Mouse (Mus musculus): ENCODE measurements around the gene Gli2.

The Gli2 gene

DNA sequence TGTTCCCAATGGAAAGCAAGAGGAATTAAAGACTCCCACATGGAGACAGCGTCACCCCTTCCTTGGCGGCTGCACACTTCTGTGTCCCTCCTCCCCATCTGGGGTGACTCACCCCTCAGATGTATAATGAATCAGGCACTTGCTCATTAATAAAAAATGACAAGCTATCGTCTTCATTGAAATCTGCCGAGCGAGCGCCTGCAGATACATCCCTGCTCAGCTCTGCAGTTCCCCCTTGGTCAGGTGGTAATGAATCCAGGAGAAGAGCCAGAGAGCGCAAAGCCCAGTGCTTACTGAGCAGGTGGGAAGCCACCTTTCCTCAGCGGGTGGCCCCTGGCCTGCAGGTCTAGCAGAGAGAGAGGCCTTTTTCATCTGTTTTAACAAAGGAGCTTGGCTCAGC is 112.1 kb downstream of the Gli2 start:
- DNase-seq (ENCODE audit: low spot score): no peak

DNA sequence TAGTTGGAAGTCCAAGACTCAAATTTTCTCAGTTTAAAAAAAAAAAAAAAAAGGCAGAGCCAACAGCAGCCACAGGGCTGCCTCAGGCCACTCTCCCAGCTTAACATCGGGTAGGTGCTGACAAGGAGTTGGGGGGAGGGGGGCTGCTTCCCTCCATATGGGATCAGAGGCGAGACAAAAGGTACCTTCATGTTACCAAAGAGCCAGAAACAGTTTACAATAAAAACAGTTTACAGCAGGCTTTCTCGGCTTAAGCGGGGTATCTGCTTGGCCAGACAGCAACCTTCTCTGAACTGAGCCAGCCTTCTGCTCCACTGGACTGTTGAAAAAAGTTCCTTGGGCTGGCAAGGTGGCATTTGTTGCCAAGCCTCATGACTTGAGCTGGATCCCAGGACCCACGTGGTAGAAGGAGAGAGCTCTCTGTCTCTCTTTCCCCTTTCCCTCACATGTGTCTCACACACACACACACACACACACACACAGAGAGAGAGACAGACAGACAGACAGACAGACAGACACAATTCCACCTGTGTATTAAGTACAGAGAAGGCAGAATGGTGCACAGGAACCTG is 113.1 kb downstream of the Gli2 start:
- no peak for DNase-seq (ENCODE audit: low spot score)

DNA sequence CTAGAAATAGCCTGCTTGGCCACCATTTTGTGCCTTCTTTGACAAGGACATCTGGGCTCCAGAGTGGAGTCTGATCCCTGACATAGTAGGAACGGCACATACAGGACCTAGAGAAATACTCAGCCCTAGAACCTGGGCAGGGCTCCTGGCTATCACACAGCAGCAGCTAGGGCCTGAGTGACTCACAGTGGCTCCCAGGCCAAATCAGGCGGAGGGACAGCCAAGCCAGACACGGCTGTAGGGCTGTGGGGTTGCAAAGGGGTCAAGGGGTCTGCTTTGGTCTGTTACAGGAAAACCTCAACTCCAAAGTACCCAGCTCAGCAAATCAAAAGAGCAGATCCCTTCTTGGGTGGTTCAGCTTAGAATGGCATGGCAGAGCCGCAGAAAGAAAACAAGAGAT is 115.2 kb downstream of the Gli2 start:
- DNase-seq (ENCODE audit: low spot score): no peak

DNA sequence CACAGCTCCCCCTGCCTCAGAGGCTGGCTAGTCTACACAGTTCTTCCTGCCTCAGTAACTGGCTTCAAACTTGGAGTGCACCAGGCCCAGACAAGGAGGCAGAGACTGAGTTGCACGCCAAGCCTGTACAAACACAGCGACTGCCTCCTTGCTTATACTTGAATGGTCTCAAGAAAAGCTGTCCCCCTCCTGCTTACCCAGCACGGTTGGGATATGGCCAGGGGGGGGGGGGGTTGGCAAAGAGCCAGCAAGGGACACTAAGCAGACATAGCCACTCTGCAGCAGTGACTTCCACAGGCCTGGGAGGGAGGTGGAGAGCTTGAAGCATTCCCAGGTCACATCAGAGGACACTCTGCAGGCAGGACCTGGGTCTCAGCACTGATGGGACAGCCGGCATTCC is 117.3 kb downstream of the Gli2 start:
- no peak for DNase-seq (ENCODE audit: low spot score)

DNA sequence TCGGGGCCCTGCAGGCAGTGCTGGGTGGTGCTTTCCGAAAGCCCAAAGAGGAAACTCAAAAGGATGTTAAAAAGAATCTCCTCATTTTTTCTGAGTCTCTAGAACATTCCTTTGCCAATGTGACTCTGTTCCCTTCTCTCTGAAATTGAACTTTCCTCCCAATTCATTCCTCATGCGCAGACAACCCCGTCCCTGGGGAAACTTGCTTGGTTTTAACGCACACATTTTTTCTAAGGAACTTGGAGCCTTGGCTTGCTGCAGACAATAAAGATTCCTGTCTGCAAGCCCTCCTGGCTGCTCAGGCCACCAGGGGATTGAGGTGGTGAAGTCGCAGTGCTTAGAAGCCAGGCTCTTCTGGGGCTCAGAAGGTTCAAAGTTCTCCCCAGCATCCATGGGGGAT is 117.9 kb downstream of the Gli2 start:
- DNase-seq (ENCODE audit: low spot score): no peak

DNA sequence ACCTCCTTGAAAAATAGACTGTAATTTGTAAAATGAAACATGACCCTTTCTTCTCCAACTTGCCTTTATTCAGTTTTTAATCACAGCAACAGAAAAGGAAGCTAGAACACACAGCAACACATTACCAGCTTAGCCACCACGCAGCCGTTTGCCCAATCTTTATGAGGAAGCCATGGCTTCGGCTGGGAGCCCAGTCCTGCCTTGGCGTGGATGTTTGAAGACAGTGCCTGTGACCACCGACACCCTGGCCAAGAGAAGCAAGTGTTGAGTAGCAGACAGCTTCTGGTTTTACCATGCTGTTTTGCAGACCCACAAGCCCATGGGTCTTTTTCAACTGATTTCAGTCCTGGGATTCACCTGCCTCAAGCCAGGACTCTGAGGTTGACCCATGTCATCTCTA is 121.3 kb downstream of the Gli2 start:
- no peak for DNase-seq (ENCODE audit: low spot score)

DNA sequence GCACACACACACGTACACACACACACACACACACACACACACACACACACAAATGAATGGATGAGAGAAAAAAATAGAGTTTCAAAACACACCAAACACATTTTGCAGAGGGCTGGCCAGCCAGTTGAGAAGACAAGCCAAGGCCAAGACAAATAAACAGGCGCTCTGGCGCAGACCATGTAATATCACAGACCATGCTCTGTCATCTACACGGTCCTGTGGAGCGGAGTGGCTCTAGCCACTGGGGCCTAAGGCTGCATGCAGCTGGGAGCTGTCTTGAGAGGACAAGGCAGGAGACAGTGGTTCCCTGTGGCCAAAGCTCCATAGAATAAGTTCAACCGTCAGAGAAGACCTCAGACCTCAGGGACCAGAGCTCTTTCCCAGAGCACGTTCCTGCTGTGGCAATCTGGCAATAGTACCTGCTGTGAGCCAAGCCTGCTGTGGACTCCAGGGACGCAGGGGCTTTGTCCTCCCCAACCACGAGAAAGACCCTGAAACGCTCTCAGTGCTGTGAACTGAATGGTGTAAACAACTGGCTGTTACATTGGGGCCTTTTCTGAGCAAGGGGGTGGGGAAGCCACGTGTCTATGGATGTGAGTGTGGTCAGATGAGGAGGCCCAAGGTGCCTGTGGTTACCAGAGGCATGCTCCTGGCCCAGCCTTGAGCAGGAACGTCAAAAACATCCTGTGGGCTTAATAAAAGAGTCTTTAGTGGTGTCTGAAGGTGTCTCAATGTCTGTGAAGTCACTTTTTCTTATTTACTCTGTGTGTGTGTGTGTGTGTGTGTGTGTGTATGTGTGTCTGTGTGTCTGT is 125.7 kb downstream of the Gli2 start:
- DNase-seq (ENCODE audit: low spot score): no peak

DNA sequence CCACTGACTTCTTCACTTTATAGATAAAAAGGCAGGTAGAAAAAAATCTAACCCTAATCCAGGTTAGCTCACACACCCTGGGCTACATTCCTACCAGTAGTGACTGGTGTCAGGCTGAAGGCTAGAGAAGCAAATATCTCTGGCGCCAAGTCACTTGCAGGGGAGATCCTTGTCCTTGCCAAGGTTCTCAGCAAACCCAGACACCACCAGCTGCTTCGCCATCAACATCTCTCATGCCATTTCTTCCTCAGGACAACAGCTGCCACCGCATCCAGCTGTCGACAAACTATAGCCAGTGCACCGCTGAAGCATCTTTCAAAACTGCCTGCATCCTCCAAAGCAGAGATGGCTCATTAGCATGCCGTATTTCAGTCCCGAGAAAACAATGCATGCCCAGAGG is 126.9 kb downstream of the Gli2 start:
- no peak for DNase-seq (ENCODE audit: low spot score)

DNA sequence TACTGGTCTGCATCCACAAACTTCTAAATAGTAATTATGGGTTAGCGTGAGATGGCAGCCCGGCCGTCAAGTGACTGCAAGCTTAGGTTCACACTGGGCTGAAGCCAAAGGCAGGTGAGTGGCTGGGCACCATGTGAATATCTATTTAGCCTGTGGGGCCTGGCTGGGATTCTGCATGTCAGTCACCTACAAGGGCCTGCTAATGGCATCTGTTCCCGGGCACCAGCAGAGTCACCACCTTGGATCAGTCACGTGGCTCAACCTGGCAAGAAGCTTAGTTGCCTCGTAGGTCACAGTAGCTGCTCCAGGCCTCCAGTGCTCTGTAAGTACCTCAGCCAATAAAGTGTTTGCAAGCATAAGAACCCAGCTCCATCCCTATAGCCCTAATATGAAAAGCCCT is 131.2 kb downstream of the Gli2 start:
- no peak for DNase-seq (ENCODE audit: low spot score)

DNA sequence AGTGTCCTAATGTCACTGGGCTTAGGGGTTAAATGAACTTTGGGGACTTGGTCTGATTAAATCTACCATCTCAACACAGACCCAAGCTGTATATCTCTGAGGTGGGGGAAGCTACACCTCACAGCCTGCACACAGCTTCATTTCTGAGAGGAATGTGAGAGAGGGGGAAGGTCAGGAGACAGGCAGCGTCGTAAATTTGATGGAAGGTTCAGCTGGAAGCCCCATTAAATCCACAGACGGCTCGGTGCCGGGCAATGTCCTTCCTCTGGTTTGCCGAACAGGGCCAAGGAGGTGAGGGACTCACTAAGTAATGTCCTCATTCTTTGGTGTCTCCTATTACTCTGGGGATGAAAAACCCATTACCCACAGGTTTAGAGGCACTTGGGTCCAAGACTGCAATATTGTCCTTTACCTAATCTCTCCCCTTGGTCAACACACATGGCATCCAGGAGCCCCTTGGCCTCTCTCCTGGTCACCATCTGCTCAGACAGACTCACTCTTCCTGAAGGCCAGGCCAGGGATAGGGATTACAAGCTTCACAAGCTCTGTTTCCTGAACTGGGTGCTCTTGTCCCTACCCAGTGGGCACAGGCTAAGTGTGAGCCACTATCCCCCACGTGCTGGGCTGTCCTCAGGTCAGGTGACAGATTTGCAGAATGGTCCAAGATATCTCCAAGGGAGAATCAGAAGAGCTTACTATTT is 135.7 kb downstream of the Gli2 start:
- peak; percentile 17 for DNase-seq (ENCODE audit: low spot score)

DNA sequence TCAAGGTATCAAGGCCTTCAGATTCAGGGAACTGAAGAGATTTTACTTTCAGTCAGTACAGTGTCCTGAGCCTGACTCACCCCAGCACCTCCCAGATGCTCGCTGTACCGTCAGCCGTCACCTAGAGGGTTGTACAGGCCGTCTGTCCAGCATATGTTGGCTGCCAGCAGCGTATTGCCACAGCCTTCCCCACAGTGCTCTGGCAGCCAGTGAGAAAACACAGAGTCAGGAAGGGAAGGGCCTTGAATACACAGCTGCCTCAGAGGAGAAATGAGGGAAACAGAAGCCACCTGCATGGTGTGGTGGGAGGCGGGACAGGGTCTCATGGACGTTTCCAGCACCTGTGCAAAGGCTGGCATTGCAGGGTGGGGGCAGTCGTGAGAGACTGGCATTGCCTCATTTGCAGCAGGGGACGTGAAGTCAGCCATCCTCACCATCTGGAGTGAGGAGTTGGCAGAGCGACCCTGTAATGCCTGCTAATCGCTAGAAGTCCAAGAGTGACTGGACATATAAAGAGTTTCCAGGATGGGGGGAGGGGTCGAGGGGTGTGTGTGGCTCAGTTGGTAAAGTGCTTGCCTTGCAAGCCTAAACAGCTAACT is 136.8 kb downstream of the Gli2 start:
- DNase-seq (ENCODE audit: low spot score): peak; percentile 24

DNA sequence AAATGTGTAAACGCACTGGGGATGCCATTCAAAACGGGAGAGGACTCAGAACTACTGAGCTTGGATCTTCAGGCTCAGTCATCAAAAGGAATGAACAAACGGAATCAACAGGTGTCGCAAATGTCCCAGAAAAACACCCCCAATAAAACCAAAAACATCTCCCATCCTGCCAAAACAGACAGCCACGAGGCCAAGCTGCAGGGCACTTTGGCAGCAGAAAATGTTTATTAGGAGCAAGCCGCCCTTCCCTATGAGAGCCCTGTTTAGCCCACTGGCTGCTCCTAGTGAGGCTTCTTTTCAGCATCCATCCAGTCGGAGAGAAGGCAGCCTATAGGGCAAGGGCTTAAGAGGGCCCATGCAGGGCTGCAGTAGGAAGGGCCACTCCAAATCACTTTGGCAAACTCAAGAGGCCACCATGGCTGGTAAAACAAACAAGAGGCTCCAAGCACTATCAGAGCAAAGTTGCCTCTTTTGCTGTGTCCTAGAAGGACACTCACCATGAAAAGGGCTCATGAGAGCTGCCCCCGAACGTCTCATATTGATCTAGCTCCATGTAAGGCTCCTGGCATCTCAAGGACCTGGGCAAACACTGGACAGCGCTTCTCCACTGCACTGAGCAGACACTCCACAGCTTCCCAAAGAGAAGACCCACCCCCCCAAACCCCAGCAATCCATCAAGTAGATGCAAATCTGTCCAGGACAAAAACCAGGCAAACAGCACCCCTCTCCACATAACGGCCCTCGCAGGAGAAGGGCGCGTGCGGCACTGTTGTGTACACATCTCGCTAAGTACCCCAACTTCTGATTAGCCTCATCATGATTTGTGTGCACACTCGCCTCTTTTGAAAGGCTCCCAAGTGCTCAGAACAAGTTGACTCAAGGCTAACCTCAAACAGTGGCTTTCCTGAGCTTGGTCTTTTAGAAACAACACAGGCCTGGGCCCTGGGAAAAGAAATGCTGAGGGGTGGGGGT is 139.7 kb downstream of the Gli2 start:
- no peak for DNase-seq (ENCODE audit: low spot score)

DNA sequence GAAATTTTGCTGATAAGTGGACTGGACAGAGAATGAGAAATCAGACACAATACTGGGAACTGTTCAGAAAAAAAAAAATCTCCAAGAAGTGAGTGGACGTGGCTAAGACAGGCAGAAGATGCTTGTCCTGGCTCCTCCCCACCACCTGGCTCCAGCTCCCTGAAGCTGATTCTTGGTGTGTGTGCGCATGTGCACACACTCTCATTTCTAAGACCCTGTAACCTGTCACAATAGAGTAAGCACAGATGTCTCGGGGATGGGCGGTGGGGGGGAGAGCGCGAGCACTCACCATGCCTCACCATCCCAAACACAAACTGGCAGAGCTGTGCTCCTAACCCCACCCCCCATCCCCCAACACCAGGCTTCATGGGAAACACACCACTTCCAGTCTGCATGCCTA is 140.5 kb downstream of the Gli2 start:
- no peak for DNase-seq (ENCODE audit: low spot score)

DNA sequence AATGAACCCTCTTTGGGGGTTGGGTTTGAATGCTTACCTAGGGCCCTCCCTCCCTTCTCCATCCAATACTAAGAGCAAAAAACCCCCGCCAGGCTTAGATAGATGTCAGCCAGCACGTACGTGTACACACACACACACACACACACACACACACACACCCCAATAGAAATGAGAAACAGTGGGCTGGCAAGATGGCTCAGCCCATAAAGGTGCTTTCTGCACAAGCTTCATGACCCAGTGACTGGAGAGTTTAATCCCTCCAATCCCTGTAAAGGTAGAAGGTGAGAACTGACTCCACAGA is 142.0 kb downstream of the Gli2 start:
- DNase-seq (ENCODE audit: low spot score): no peak

DNA sequence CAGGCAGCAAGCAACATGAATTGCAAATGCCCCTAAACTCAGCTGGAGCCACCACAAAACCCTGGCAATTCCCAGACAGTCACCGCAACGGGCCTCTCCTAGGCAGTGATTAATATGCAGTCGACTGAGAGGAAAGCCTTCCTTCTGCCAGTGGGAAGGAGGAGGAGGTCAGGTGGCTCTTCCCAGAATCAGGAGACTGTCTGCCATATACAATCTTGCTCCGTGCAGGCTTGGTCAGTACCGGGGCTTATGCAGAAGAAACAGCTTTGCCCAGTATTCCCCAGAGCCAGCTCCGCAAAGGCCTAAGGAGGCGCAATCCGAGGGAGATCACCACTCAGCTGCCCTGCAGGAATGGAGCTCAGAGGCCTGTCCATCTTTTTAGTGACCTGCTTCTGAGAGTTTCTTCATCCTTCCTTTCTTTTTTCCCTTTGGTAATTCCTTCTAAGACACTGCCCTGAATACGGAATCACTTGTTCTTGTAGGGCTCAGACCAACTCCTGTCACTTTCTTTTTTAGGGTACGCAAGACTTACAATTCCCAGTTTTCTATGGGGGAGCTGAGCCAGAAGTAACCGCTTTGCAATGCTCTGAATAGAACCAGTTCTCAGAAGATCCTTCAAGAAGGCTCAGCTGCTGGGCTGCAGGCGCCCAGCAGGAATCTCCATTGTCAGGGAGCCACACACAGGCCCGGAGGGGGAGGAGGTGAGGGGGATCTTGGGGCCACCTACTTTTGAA is 142.6 kb downstream of the Gli2 start:
- no peak for DNase-seq (ENCODE audit: low spot score)

DNA sequence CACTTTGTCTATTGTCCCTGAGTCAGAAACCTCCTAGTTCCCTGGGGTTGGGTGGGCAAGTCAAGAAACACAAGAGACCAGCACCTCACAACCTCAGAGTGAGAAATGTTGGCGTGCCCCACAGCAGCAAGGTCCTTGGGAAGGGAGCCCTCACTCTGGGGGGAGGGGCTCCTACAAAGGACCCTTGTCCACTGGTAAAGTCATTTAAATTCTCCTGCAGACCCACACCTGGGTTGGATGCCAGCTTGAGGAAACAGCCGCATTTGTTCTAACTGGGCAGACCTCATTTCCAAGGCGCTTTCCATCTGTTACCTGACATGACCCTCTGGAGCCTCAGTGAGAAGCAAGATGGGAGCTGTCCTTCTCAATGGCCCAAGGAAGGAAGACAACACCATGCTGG is 144.4 kb downstream of the Gli2 start:
- no peak for DNase-seq (ENCODE audit: low spot score)

DNA sequence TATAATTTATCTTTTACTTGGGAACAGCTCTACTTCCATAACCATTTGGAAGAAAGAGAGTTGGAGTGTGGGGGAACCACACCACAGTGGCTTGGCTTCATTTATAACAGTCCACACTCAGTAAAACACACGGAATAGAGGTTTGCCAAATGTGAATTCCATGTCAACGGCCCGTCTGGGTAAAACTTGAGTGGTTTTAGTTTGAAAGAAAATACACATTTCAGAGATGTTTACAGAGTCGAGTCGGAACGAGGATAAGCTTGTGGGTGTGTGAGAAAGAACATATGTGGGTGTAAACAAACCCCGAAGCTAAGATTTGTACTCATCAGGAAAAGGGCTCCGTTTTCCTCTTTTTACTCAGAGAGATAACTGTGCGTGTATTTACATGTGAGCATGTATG is 145.8 kb downstream of the Gli2 start:
- no peak for DNase-seq (ENCODE audit: low spot score)

DNA sequence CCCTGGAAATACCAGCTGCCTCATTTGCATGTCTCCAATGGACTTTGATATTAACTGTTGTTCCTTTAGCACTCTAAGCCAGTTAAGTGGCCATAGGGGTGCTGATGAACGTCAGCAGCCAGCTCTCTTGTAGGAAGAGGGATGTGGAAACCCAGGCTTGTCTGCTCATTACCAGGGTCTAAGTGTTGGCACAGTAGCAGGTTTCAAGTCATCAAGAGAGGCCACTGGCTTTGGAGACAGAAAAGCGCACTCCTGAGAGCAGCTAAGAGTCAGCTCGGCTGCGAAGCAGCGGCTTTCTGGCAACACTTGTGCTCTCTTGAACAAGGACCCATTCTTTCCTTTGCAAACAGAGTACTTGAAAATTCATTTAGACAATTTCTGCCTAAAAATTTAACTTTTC is 148.1 kb downstream of the Gli2 start:
- no peak for DNase-seq (ENCODE audit: low spot score)

DNA sequence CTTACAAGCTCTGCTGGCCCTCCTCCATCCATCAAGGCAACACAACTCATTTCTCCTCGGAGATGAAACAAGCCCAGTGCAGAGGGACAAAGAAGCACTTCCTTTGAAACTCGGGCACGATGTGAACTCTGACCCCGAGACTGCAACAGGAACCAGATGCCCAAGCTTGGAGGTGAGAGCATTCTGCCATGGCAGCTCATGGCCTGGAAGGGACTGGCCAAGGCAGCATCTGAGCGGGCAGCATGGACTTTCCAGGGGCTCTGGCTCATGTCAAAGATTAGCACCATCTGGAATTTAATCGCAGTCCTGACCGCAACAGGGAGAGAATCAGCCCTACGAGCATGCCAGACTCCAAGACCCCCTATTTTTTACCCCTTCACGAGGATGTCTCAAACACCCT is 148.5 kb downstream of the Gli2 start:
- DNase-seq (ENCODE audit: low spot score): peak; percentile 49

DNA sequence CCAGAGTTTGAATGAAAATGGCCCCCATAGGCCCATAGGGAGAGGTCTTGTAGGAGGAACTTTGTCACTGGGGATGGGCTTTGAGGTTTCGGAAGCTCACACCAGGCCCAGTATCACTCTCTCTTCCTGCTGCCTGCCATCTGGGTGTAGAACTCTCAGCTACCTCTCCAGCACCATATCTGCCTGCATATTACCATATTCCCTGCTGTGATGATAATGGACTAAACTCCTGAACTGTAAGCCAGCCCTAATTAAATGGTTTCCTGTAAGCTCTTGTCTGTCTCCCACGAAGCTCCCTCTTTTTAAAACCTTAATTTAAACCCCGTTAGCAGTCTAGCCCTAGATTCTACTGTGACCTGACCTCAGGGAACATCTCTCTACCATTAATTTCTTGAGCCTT is 149.0 kb downstream of the Gli2 start:
- no peak for DNase-seq (ENCODE audit: low spot score)

DNA sequence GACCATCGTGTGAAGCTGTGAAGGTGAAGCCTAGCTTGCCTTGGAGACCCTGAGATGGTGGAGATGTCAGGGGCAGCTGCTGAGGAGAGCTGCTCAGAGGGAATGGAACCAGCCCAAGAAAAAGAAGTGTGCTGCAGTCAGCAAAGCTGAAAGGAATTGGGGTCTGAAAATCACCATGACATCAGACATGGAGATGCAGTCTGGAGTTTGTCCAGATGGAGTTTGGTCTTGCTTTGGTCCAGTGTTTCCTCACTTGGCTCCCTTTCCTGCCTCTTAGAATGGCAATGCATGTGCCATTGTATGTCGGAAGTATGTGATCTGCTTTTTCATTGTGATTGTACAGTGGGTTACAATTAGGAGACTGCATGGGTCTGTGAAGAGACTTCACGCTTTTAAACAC is 149.7 kb downstream of the Gli2 start:
- no peak for DNase-seq (ENCODE audit: low spot score)

All from yolk sac, embryonic 10.5 days (tissue).